Mouse (Mus musculus) monocyte, adult 2 months (primary cell): ENCODE measurements around the gene Pdk1.
"Not testable (repeated sequence)": the region's sequence is repeated elsewhere in the genome, so short reads cannot be mapped to it uniquely, and the experiment has no call there.

Experiments
- DNase-seq, 2 experiments: peaks; one replicate each; pipeline ENCODE4 v3.0.0; 2022; ENCODE audit warnings: low spot score in 2 of 2, low read depth in 1 of 2

Pdk1 gene

DNA sequence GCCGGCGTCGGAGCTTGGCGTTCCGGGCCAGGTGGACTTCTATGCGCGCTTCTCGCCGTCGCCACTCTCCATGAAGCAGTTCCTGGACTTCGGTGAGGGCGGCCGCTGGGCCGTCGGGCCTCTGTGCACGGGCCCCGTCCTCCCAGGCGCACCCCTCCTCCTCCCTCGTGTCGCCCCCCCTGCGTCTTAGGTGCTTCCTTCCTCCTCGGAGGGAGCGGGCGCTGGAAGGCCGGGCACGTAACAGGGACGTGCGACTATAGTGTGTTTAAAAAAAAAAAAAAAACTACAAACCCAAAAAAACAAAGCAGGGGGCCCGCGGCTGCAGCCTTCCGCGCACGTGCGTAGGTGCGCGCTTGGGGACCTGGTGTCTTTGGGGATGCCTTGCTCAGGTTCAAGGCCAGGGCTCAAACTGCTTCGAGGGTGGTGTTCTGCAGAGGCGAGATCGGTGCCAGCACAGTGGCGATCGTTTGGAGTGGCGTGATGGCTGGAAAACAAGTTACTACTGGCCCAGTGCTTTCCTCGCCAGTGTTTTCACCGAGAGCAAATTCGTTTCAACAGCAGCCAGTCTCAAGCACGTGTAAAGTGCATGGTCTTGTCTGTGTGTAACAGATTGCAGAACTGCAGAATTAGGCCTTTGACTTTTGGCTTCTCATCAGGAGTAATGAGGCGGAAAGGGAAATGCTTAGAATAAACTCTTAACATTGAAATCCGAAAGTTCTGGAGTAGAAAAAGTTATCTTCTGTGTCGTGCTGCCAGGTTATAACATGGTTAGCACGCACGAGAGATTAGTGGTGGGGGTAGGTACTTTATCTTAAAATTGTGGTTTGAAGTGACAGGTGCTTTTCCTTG, 674 bp downstream of the Pdk1 start:
- DNase-seq = no peak

DNA sequence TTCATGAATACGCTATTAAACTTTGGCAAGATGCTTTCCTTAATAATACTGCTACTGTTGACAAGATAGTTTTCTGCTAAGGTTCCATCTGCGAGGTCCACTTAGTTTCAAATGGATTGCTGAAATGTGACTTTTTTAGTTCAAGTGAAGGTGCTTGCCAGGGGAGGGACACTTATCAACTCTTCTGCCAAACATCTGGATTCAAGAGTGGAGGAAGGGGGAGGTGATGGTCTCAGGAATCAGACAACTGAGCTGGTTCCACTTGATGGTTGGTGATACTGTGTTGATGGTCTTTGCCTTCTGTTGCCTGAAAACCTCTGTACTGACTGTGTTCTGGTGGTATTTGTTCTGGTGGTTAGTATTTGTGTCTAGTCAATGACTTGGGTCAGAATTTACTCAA, 1.4 kb downstream of the Pdk1 start:
- DNase-seq = no peak

DNA sequence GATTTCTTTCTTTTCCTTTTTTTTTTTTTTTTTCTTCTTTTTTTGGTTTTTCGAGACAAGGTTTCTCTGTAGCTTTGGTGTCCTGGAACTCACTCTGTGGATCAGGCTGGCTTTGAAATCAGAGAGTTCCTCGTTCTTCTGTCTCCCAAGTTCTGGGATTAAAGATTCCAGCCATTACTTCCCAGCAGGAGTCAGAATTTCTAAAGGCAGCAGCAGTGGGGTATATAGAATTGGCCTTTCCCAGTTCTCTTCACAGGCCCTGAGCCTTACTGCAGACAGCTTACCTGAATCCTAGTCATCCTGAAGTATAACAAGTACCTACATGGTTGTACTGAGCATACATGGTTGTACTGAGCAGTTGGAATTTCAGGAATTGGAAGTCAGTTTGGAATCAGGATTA, 1.8 kb downstream of the Pdk1 start:
- no peak for DNase-seq

DNA sequence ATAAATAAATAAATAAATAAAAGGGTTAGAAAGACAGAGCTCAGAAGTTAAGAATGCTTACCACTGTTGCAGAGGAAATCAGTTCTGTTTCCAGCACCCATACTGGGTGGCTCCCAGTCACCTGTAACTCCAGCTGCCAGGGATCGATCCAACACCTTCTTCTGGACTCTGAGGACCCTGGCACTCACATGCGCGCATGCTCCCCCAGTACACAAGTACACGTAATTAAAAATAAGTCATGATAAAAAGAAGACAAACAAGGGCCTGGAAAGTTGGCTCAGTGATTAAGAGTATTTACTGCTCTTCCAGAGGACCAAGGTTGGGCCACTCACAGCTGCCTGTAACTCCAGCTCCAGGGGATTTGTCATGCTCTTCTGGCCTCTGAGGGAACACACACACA, 4.8 kb downstream of the Pdk1 start:
- DNase-seq = no peak

DNA sequence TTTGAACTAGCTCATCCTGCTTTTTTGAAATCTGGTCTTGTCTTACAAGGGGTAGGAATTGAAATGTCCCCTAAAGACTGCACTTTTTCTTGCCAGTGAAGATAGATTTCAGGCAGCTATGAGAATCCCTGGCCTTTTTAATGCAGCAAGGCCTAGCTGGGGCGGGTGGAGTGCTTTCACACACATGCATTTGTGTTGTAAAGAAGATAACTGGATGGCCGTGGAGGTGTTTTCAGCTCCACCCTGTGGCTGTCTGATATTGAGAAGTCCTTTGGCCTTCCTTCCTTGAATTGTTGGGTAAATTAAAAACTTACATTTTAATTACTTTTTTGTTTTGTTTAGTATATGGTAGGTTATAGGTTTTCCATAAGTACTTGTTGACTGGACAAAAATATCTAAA, 5.4 kb downstream of the Pdk1 start:
- no peak for DNase-seq

DNA sequence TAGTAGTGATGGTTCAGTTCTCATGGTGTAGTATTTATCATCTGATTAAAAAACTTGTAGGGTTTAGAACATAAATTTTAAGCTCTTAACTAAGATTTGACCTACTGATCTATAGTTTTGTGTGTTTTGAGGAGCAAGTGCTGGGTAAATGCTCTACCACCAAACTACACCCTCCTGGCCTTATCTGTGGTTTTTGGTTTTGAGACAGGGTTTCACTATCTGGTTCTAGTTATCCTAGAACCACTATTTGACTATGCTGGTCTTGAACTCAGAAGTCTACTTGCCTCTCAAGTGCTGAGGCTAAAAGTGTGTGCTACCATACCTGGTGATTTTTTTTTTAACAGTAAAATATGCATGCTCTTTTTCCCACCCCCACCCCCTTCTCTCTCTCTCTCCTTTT, 5.9 kb downstream of the Pdk1 start:
- DNase-seq = no peak

DNA sequence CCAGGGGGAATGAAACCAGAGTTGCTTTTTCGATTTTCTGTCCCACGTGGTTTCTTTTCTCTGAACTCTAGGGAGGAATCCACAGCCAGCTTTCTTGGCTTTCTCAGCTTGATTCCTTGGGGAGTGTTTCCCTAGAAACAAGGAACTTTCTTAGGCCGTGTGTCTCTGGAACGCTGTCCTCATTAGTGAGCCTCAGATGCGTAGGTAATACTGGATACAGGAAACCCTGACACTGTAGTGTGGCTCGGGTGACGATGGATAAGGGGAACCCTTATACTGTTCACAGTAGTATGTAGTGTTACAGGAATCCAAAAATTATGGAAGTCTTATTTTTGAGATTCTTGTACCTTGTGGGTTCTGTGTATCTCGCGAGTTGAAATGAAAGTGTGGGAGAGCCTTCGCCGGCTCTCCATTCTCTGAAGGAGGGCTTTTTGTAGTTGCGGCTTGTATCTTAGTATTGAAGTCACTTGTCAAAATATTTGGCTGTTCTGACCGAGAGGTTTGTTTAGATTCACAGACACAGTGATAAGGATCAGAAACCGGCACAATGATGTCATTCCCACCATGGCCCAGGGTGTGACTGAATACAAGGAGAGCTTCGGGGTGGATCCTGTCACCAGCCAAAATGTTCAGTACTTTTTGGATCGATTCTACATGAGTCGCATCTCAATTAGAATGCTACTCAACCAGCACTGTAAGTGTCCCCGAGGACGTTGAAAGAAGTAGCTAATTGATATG, 10.1 kb downstream of the Pdk1 start:
- DNase-seq = no peak

DNA sequence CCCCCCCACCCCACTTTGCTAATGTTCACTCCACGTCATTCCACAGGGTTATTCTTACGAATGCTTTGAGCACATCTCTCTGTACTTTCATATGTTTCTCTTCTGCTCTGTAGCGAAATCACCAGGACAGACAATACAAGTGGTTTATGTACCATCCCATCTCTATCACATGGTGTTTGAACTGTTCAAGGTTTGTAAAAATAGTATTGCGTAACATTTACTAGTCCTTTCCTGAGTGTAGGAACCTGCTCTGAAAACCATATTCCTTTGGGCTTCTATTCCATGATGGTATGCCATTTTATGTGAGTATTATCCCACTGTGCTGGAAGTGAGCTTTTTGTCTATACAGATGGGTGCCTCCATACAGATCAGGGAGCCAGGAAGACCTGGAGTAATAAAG, 14.2 kb downstream of the Pdk1 start:
- no peak for DNase-seq

DNA sequence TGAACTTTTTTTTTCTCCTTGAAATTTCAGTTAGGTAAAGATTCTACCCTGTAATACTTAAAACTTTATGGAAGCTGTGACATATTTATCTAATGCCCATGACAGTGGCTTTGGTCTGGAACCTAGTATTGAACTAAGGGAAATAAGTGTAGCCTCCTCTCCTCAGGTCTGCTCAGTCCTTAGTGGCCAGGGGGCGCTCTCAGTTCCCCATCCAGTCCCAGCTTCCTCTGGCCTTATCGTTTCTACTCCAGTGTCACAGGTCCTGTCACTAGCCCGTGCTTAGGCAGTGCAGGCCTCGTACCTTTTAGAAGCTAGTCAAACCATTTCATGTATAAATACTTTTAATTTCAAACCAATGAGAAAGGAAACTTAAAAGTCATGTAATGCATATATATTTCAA, 15.4 kb downstream of the Pdk1 start:
- no peak for DNase-seq

DNA sequence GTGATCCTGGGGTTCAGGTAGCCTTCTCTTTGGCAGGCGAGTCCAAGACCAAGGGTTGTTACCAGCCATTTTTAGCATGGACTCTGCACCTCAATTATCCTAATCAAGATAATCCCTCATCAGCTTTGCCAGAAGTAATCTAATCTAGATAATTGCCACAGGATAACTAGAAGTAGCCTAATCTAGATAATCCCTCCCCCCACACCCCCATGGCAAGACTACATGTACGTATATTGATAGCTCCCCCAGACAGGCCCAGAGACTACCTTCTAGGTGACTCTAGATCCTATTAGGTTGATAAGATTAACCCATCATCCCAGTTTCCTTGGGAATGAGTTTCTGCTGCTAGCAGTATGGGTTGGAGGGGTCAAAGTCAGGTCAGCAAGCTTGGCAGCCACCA, 18.5 kb downstream of the Pdk1 start:
- no peak for DNase-seq

DNA sequence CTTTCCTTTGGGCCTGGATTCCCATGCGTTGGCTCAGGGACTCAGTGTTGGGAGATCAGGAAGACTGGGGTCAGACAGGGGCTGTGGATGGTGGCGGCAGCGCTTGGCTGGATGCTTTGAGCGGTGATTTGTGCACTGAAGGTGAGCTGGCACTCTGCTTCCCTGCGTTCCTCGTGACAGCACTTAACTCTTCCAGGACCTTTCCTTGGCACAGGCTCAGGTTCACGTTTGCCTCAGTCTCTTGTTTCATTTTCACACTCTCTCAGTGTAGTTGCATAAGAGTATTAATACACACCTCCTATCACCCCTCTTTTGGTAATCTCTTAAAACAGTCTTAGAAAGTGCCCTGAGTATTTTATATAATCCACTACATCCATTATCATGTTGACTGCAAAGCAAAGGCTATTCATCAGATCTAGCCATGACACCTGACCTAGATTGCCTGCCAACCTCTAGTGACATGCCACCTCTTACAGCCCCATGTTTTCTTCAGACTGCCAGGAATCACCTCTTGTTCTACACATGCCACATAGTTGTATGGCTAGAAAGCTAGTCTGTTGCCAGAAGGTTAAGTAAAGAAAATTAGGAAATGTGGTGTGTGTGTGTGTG, 19.8 kb downstream of the Pdk1 start:
- no peak for DNase-seq

DNA sequence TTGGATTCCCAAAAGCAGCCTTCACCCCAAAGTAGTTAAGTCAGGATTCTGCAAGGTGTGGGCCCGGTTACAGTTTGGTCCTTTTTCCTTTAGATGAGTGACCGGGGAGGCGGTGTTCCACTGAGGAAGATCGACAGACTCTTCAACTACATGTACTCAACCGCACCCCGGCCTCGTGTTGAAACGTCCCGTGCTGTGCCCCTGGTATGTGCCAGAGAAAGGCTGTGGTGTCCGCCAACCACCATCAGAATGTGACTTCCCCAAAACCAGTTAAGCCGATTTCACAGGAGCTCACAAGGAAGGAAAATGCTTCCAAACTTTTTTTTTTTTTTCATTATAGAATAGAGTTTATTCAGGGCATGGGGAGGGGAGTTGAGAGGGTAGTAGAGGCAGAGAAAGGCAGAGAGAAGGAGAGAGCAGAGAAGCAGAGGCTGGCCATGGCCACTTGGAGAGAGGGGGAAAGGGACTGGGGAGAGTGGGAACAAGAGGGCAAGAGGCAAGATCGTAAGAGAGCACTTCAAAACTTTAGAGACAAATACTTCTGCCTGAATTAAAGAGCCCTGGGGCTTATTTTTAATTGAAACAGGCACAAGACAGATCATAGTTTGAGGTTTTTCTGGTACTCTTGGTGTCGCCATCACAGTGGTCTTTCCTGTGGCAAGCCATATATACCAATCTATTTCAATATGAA, 22.7 kb downstream of the Pdk1 start:
- no peak for DNase-seq

DNA sequence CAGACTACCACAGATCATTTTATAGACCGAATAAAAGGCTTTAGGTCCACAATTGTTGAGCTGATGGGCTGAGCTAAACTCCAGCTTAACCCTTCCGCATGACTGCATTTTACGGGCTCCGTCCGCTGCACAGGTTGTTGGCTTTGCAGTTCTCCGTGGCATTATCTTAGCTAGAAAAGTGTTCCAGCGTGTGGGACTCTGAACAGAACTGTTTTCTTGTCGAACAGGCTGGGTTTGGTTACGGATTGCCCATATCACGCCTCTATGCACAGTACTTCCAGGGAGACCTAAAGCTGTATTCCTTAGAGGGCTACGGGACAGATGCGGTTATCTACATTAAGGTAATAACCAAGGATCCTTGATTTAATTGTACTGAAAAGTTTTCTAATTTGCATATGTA, 24.4 kb downstream of the Pdk1 start:
- DNase-seq = no peak

DNA sequence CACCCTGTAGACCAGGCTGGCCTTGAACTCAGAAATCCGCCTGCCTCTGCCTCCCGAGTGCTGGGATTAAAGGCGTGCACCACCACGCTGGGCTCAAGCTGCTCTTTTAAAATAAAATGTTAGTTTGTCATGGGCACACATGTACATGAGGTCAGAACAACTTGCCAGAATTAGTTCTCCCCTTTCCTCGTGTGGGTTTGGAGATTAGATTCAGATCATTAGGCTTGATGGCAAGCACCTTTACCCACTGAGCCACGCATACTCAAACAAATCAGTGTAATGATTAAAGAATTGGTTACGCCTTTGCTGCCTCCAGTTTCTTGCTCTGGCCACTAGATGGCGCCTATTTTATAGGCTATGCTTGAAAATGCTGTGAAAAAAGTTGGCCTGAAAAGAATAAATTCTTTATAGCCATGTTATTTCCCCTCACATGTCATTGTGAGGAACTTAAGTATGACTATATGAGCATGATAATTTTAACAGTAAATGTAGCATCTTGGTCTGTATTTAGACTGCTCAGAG, 25.4 kb downstream of the Pdk1 start:
- DNase-seq = no peak

DNA sequence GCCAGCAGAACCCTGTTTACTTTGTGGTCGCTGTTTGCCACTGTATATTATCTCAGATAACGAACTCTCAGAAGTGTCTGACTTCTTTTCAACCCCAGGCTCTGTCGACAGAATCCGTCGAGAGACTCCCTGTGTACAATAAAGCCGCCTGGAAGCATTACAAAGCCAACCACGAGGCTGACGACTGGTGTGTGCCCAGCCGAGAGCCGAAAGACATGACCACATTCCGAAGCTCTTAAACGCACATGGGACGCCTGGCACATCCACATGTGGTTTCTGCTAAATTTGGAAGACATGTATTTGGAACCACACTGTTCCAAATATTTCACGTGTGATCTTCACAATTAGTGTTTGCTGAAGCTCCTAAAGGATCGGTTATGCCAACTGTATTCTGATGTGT, 26.9 kb downstream of the Pdk1 start:
- no peak for DNase-seq

DNA sequence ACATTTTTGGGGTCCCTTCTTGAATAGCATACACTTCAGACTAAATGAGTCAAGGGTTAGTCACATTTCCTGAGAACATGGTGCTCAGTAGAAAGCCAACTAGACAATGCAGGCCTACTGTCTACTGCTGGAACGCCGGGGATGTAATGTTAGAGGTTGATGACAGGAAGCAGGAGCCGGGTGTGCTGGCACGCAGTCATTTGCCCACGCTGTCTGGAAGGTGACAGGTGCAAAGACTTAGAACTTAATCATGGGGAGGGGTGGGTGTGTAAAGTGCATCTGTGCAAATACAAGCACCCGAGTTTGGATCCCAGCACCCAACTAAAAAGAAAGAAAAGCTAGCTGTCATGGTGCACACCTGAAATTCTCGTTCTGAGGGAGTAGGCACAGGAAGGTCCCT, 32.1 kb downstream of the Pdk1 start:
- no peak for DNase-seq

DNA sequence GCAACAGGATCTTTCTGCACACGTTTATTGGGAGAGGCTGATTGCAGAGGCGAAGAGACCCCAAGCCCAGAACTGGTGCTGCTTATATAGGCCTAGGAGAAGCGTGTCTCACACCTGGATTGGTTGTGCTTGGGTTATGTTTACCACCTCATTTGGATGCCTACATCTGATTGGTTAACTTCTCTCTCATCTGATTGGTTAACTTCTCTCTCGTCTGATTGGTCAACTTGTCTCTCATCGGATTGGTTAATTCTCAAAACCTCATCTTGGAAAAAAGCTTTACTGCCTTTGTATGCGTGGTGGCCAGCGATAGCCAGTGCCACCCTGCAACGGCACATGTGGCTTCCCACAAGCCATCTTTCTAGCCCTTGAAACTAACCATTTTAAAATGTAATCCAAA, 33.3 kb downstream of the Pdk1 start:
- DNase-seq = not testable (repeated sequence)

DNA sequence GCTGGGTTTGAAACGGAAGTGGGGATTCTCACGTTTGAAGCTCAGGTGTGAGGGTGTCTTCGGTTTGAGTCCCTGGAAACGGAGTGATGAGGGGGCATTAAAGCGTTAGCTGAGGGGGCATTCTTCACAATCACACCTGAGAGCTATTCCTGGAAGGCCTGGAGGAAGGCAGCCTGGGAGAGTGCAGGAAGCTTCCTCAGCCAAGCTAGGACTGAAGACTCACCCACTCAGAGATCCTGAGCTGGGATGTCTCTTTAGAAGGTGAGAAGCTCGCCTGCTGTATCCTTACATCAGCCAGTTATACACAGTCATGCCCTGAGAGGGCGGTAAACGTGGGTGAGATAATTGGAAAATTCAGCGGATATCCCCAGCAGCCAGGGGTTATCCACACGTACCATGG, 40.9 kb downstream of the Pdk1 start:
- DNase-seq = no peak

DNA sequence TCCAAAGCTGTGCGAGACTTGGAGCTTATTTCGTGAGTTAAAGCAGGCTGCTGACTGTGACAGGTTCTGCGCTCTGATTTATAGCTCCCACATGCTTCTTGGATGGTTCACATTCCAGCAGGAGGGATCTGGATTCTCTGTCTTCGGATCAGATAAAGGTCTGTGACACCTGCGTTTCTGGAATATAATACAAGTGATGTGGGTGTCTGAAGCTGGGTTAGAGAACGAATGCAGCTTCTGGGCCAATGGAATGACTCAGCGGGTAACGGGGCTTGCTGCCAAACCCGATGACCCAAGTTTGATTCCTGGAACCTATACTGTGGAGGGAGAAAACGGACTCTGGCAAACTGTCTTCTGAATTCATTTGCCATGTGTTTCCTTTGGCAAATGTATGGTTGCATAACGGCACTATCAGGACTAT, 46.2 kb downstream of the Pdk1 start:
- DNase-seq = no peak

DNA sequence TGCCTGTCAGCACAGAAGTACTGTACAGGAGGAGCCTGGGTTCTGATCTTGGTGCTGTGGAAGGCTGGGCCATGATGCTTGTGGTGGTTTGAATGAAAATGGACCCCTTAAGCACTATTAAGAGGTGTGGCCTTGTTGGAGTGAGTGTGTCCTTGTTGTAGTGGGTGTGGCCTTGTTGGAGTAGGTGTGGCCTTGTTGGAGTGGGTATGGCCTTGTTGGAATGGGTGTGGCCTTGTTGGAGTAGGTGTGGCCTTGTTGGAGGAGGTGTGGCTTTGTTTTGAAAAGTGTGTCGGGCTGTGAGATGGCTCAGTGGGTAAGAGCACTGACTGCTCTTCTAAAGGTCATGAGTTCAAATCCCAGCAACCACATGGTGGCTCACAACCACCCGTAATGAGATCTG, 51.9 kb downstream of the Pdk1 start:
- not testable (repeated sequence) for DNase-seq

DNA sequence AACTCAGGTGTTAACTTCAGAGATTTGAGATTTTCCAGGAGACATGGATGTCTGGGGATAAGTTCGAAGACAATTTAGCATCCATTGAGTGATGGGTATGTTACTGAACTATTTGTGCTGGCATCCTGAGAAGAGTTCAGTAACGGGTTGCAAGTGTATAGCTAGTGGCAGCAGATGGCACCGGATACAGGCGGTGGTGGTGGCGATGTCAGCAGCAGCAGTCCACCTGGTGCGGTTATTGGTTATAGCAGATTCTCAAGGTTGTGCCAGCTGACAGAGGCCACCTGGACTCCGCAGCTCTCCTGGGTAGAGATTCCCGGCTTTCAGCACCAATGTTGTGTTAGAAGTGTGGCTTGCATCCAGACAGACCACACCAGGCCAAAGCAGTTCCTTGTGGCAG, 61.0 kb downstream of the Pdk1 start:
- DNase-seq = no peak
